Mouse (Mus musculus): Measurements from ENCODE around the gene Spsb3. TPM values are rescaled to one million over a fixed set of nuclear protein-coding genes. Genes with fewer than 3 reads are reported as not detected.

Gene Spsb3
- total RNA-seq, 2 experiments from 2014 or later: 26.3 to 28.0 TPM

DNA sequence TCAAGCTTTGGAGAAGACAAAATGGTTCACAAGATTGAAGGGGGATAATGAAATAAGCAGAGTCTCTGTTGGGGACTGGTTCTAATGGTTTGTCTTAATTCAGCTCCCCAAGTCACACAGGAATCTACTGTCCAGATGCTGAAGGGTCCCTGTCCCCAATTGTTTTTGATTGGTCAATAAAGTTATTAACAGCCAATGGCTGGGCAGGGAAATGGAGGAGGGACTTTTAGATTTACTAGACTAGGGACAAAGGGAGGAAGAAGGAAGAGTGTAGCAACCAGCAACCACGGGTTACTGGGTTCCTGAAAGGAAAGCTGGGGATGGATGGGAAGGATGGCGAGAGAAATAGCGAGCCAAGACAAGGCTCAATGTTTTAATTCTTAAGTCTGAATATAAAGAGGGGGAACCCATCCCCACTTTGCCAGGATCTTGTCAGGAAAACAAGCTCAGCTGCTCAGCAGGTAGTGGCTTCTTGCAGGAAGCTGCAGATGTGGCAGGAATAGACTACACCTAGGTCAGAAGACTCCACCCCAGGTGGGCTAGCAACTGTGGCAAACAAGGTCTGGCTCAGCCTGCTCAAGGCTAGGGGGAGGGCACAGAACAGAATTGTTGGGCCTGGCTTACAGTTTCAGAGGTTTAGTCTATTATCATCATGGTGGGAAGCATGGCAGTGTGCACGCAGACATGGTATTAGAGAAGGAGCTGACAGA, 12.6 kb upstream of the Spsb3 start:
- intact Hi-C loops (cut with DNase I): no loop called here
- DNase-seq: no peak

DNA sequence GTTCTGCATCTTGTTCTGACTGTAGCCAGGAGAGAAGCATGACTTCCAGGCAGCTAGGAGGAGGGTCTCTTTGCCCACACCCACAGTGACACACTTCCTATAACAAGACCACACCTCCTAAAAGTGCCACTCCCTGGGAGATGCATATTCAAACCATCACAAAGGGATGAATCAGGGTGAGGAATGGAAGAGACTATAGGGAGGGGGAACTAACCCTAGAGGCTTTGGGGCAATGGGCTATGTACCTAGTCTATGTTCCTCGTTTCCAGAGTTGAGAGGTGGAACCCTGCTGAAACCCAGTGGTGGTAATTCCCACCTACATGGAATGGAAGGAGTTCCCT, 12.1 kb upstream of the Spsb3 start:
- no peak for DNase-seq
- intact Hi-C loops (cut with DNase I): no loop called here

GRCm38 (mm10) chr17:24874989-24875388, 11.5 kb upstream of the Spsb3 start:
- no peak for DNase-seq
- intact Hi-C loops (cut with DNase I): no loop called here

GRCm38 (mm10) chr17:24877336-24878116, 8.9 kb upstream of the Spsb3 start:
- intact Hi-C loops (cut with DNase I): no loop called here
- no peak for DNase-seq

- intact Hi-C loops (cut with DNase I): no loop called here
- DNase-seq: peak; percentile 52 to 69
These were observed 8.4 kb upstream of the Spsb3 start for GRCm38 (mm10) chr17:24878117-24878397.

DNA sequence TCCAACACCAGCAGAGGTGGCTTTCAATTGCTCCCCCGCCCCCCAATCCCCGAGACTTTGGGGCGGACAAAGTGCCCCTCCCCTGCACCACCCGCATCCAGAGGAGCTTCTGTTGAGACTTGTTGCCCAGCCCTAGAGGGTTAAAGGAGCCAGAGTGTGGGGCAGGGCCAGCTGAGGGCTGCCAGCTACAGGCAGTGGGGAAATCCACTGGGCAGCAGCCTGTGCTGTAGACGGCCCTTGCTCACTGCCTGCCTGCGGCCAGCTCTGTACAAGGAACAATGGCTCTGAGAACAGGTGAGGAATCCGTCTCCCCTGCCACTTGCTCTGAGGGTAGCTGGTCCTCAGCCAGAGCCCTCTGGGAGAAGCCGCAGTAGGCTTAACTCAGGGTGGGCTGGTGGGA, 7.9 kb upstream of the Spsb3 start:
- intact Hi-C loops (cut with DNase I): no loop called here
- DNase-seq: no peak

DNA sequence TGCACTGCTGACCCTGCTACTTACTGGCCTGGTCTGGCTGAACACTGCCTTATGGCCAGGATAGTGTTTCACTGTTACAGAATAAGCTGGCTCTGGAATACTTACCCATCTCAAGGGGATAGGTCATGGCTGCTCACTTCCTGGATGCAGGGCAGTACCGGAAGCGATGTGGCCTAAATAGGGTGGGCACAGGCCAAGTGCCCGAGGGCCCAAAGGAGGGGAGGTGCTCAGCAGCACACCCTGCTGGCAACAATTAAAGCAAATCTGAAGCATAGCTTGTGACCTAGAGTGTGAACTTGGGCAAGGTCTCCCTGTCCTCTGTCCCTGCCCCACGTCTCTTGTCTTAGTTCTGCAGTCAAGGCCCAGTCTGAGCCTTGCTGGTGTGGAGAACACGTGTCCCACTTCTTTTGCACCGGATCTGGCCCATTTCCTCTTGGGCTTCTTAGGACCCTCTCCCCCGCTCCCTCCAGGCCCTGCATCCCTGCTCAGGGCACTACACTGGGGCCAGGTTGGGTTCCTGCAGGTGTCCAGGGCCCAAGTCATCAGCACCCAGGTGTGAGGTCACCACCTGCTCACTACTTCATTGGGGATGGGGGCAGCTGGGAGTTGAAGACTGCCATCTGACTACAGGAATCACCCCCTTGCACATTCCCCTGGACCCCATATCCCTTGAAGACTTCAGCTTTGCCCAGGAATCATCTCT, 4.6 kb upstream of the Spsb3 start:
- DNase-seq: peak in 1 of 2 experiments; percentile 41
- intact Hi-C loops (cut with DNase I): loop anchor here (5.0 kb wide), 1 partner anchor 135 kb away; no protein-coding TSS in a partner anchor

DNA sequence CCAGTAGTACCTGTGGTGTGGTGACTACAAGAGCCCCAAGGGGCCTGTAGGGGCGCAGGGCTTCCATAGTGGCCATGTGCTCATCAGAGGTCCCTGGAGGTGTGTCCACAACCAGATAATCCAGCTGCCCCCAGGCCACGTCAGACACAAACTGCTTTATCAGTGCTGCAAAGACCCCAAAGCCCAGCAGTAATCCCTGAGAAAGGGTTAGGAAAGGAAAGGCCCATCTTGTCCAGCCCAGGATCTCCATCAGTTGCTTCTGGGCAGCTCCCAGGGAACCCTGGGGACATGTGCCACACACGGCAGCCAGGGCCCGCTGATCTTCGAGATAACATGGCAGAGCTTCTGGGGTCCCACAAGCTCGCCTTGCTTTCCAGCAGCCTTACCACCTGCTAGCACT, 2.1 kb upstream of the Spsb3 start:
- intact Hi-C loops (cut with DNase I): loop anchor here (5.0 kb wide), 1 partner anchor 137 kb away; no protein-coding TSS in a partner anchor
- DNase-seq: no peak

- intact Hi-C loops (cut with DNase I): loop anchor here (2.0 kb wide), 1 partner anchor 35 kb away; the partner anchor contains the start of gene Fahd1
- no peak for DNase-seq
These were observed 898 bp upstream of the Spsb3 start for GRCm38 (mm10) chr17:24885356-24886133.

DNA sequence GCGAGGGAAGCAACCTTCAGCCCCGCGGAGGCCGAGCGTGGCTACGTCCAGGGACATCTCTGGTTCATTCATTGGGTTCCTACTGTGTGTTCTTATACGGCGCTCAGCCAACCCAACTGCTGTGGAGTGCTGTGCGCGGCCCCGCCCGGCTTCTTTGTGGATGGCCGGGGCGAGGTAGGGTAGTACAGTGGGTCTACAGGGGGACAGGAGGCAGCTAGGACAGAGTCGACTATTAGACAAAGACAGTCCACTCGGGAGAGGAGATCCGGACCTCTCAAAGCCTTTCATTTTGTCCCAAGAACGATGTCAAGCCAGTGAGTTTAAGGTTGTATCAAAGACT, 459 bp downstream of the Spsb3 start:
- intact Hi-C loops (cut with DNase I): loop anchor here (2.0 kb wide), 1 partner anchor 36 kb away; the partner anchor contains the start of gene Fahd1
- DNase-seq: no peak

DNA sequence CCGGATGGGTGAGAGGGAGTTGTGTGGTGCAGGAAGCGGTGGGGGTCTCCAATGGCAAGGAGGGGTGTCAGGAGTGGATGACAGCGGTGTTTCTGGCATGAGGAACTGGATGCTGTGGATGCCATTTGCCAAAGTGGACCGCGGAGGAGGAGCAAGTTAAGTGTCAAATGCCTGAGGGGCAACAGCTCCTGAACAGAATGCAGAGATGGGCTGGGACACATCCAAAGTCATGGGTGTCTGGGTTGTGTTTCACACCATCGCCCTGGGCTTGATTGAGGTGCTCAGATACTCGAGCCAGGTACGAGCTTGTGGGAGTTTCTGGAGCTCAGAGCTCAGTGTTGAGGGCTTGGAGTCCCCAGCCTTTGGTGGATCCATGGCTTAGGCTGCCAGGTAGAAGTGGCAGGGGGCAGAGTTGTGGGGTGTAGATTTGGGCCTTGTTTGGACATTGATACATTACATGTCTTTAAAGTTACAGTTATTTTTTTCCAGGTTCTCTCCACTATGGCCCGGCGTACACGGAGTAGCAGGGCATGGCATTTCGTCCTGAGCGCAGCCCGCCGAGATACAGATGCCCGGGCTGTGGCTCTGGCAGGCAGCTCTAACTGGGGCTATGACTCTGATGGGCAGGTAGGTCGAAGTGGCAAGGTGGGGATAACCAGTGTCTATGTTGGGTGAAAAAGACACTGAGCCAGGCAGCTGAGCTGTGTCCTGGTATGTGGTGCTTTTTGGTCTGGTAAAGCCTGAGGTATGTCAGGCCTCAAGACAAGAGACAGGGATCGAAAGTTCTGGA, 1.0 kb downstream of the Spsb3 start:
- intact Hi-C loops (cut with DNase I): loop anchor here (2.0 kb wide), 1 partner anchor 37 kb away; the partner anchor contains the start of gene Fahd1
- DNase-seq: no peak

GRCm38 (mm10) chr17:24888862-24889261, 2.4 kb downstream of the Spsb3 start:
- intact Hi-C loops (cut with DNase I): no loop called here
- DNase-seq: no peak

GRCm38 (mm10) chr17:24890151-24891092, 4.0 kb downstream of the Spsb3 start:
- no peak for DNase-seq
- intact Hi-C loops (cut with DNase I): loop anchor here (10.0 kb wide), 1 partner anchor 476 kb away; the partner anchor contains the start of gene Rnps1

DNA sequence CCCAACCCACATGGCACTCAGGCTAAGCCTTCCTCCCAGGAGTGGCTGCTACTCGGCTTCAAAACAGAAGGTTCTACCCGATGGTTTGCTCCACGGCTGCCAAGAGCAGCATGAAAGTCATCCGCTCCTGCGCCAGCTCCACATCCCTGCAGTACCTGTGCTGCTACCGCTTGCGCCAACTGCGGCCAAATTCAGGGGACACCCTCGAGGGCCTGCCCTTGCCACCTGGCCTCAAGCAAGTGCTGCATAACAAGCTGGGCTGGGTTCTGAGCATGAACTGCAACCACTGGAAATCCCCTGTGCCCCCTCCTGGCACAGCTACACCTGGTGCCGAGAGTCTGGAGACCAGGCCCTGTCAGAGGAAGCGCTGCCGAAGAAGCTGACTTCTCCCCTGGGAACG, 4.9 kb downstream of the Spsb3 start:
- intact Hi-C loops (cut with DNase I): loop anchor here (10.0 kb wide), 1 partner anchor 477 kb away; the partner anchor contains the start of gene Rnps1
- DNase-seq: no peak

DNA sequence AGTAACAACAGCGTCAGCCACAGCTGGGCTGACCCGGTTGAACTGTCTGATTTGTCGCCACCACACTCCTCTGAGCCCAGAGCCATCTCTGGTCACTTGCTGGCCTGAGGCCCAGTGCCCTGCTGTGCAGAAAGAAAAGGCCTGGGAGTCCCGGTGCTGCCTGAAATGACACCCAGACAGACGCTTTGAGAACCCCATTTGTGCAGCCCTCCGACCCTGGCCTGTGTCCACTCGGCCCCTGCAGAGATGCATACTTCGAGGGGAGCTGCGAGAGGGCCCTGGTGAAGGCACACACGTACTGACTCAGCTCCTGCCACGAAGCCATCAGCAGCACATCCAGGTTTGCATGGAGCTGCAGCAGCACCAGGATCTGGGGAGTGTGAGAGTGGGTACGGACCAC, 6.3 kb downstream of the Spsb3 start:
- no peak for DNase-seq
- intact Hi-C loops (cut with DNase I): loop anchor here (10.0 kb wide), 1 partner anchor 478 kb away; the partner anchor contains the start of gene Rnps1

GRCm38 (mm10) chr17:24893276-24893675, 6.8 kb downstream of the Spsb3 start:
- DNase-seq: no peak
- intact Hi-C loops (cut with DNase I): loop anchor here (10.0 kb wide), 1 partner anchor 478 kb away; the partner anchor contains the start of gene Rnps1

- intact Hi-C loops (cut with DNase I): loop anchor here (10.0 kb wide), 1 partner anchor 480 kb away; the partner anchor contains the start of gene Rnps1
- DNase-seq: no peak
These were observed 7.9 kb downstream of the Spsb3 start for GRCm38 (mm10) chr17:24894061-24894994.
